Mouse (Mus musculus): ENCODE results near the gene Cmip.

Gene Cmip

GRCm38 (mm10) chr8:117348718-117349394 lies 92.0 kb downstream of the Cmip start:
- peak; percentile 38 for DNase-seq (ENCODE audit: low spot score)

GRCm38 (mm10) chr8:117349541-117349940 lies 92.7 kb downstream of the Cmip start:
- DNase-seq (ENCODE audit: low spot score) = no peak

GRCm38 (mm10) chr8:117352098-117352497 lies 95.2 kb downstream of the Cmip start:
- no peak for DNase-seq (ENCODE audit: low spot score)

GRCm38 (mm10) chr8:117355111-117355831 lies 98.4 kb downstream of the Cmip start:
- no peak for DNase-seq (ENCODE audit: low spot score)

- DNase-seq (ENCODE audit: low spot score) = no peak
Measured at GRCm38 (mm10) chr8:117356109-117356672, 99.3 kb downstream of the Cmip start.

GRCm38 (mm10) chr8:117357491-117358467 lies 100.9 kb downstream of the Cmip start:
- no peak for DNase-seq (ENCODE audit: low spot score)

GRCm38 (mm10) chr8:117360172-117360930 lies 103.5 kb downstream of the Cmip start:
- DNase-seq (ENCODE audit: low spot score) = no peak

- no peak for DNase-seq (ENCODE audit: low spot score)
Measured at GRCm38 (mm10) chr8:117361595-117362437, 105.0 kb downstream of the Cmip start.

- DNase-seq (ENCODE audit: low spot score) = no peak
Measured at GRCm38 (mm10) chr8:117362438-117362726, 105.5 kb downstream of the Cmip start.

- no peak for DNase-seq (ENCODE audit: low spot score)
Measured at GRCm38 (mm10) chr8:117363291-117363690, 106.4 kb downstream of the Cmip start.

GRCm38 (mm10) chr8:117364374-117365160 lies 107.7 kb downstream of the Cmip start:
- no peak for DNase-seq (ENCODE audit: low spot score)

- no peak for DNase-seq (ENCODE audit: low spot score)
Measured at GRCm38 (mm10) chr8:117366475-117366874, 109.6 kb downstream of the Cmip start.

- DNase-seq (ENCODE audit: low spot score) = no peak
Measured at GRCm38 (mm10) chr8:117367441-117367840, 110.6 kb downstream of the Cmip start.

GRCm38 (mm10) chr8:117368781-117369180 lies 111.9 kb downstream of the Cmip start:
- no peak for DNase-seq (ENCODE audit: low spot score)

GRCm38 (mm10) chr8:117370009-117370408 lies 113.1 kb downstream of the Cmip start:
- no peak for DNase-seq (ENCODE audit: low spot score)

GRCm38 (mm10) chr8:117371189-117371588 lies 114.3 kb downstream of the Cmip start:
- no peak for DNase-seq (ENCODE audit: low spot score)

- DNase-seq (ENCODE audit: low spot score) = peak; percentile 46
Measured at GRCm38 (mm10) chr8:117372070-117372469, 115.2 kb downstream of the Cmip start.

- peak; percentile 30 for DNase-seq (ENCODE audit: low spot score)
Measured at GRCm38 (mm10) chr8:117373001-117373428, 116.2 kb downstream of the Cmip start.

- no peak for DNase-seq (ENCODE audit: low spot score)
Measured at GRCm38 (mm10) chr8:117374087-117374486, 117.2 kb downstream of the Cmip start.

GRCm38 (mm10) chr8:117376997-117377396 lies 120.1 kb downstream of the Cmip start:
- no peak for DNase-seq (ENCODE audit: low spot score)

All from MN1 (cell line).